Mouse (Mus musculus) left cerebral cortex, adult 8-10 months (tissue): ENCODE results near the gene Cotl1. TPM values are rescaled to one million over a fixed set of nuclear protein-coding genes. Genes with fewer than 3 reads are reported as not detected.
"Not testable (repeated sequence)": the region's sequence is repeated elsewhere in the genome, so short reads cannot be mapped to it uniquely, and the experiment has no call there.

Source experiments
- DNase-seq, 2 experiments: peaks; one replicate each; pipeline ENCODE4 v3.0.0; 2022; ENCODE audit warnings: low spot score in 2 of 2
- total RNA-seq, 4 experiments: library from RNA; stranded (reverse); gene quantifications; 2 replicates each; pipeline ENCODE4 v1.2.4; 2022

Cotl1 gene
- 100 to 1,000 TPM in 1 of 4 experiments, 10 to 100 TPM in 3; 52.1 to 105 (median 68.9) TPM for total RNA-seq

GRCm38 (mm10) chr8:119840275-119840808, at the start of gene Cotl1:
Gene Cotl1 (minus strand): TSS chr8:119840544.
- peak; percentile 89 to 95 for DNase-seq

DNA sequence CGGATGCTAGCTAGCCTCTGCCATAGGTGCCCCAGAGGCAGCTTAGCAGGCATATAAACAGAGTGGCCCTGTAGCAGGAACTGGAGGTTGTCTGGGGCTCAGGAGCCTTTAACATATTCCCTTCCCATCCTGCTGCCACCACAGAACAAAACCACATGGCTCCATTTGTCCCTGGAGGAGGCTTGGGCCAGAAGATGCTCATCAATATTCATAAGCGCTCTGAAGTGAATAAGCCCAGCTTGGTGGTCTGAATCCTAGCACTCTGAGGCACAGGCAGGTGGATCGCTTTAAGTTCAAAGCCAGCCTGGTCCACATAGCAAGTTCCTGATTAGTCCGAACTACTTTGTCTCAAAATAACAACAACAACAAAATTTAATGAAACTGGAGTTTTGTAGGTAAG, 47.7 kb upstream of the Cotl1 start:
- no peak for DNase-seq

GRCm38 (mm10) chr8:119887130-119887529, 46.8 kb upstream of the Cotl1 start:
- peak in 1 of 2 experiments; percentile 12 for DNase-seq

GRCm38 (mm10) chr8:119885612-119886011, 45.3 kb upstream of the Cotl1 start:
- DNase-seq = no peak

DNA sequence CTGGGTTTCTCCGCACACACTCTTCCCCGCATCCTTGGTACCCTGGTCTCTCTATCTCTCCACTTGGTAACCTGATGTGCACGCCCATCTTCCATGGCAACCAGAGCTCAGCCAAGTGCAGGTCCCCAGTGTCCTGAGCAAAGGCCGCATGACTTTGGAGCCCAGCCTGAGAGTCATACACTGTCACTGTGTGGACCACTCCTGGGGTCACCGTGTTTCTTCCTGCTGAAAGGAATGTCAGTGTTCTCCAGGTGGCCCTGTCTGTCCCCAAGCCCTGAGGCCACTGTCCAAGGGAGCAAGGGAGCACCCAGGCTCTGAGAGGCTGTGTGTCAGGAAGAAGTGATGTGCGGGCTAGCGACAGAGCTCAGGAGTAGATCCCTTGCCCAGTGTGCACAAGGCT, 42.9 kb upstream of the Cotl1 start:
- DNase-seq = no peak

GRCm38 (mm10) chr8:119881917-119882316, 41.6 kb upstream of the Cotl1 start:
- no peak for DNase-seq

DNA sequence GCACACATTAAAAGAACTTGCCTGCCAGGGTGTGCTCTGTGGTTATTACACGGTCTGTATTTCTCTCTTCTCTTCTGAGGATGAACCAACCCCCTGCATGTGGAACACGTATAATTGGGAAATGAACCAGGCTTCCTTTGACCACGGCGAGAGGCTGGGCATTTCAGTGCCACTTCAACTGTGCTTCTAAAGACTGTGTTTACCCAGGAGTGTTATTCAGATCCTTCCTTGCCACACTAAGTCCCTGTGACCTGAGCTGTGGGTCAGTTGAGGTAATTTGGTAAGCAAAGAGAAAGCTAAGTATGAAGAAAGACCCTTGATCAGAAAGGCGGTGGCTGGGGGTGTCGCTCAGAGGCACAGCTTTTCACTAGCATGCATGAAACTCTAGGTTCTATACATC, 41.0 kb upstream of the Cotl1 start:
- DNase-seq = no peak

DNA sequence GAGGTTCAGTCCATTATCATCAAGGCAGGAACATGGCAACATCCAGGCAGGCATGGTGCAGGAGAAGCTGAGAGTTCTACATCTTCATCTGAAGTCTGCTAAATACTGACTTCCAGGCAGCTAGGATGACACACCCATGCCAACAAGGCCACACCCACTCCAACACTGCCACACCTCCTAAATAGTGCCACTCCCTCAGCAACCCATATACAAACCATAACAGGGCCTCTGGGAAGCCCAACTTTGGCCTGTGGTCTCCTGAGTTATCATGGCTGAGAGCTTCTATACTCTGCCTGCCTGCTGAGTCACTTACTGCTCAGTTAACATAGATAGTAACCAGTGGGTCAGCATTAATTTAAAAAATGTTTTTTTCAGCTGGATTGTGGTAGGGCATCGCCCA, 32.8 kb upstream of the Cotl1 start:
- no peak for DNase-seq

GRCm38 (mm10) chr8:119869616-119870015, 29.3 kb upstream of the Cotl1 start:
- DNase-seq = no peak

GRCm38 (mm10) chr8:119862749-119863148, 22.4 kb upstream of the Cotl1 start:
- DNase-seq = no peak

DNA sequence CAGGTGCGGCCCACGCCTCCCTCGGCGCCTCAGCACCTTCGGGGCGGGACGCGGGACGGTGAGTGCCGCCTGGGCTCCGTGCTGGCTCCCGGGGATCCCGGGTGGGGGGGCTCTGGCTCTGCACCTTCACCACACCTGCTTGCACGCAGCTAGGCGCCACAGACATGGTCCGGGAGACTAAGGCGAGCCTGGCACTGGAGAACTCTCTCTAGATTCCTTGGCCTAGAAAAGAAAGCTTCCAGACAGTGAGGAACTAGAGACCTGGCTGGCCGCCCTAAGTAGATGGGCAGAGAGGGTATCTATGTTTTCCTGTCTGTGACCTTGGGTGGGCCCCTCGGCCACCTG, 22.0 kb upstream of the Cotl1 start:
- no peak for DNase-seq

DNA sequence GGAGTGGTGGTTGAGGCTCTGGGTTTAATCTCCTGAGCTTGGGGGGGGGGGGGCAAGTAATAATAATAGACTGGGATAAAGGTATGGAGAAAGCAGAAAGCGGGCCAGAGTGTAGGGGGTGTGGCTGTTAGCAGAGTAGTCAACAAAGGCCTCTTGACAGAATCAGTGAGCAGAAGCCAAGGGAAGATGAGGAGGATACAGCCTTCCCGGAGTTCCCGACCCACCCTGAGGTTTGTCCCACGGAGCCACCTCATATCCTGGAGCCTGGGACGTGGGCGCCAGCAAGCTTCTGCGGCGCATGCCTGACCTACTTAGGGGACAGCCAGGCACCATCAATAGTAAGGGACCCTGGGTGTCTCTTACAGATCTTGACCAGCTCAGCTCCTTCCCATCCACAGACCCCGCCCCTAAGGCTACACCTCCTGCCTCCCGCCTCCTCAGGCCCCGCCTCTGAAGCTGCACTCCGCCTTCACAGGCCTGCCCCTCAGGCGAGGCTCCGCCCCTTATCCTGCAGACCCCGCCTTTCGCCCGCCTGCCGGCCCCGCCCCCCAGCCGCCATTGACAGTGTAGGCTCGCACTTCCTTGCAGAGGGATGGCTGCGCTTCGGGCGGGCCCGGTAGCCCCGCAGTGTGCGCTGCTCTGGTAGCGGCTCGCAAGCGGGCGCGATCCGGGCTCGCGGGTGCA, 21.5 kb upstream of the Cotl1 start, which contains the start of gene Klhl36:
Gene Klhl36 (plus strand): TSS at position 561 of the 684 bp plus-strand sequence.
- DNase-seq = peak; percentile 91 to 93

GRCm38 (mm10) chr8:119857767-119858166, 17.4 kb upstream of the Cotl1 start:
- no peak for DNase-seq

GRCm38 (mm10) chr8:119855656-119856055, 15.3 kb upstream of the Cotl1 start:
- no peak for DNase-seq

DNA sequence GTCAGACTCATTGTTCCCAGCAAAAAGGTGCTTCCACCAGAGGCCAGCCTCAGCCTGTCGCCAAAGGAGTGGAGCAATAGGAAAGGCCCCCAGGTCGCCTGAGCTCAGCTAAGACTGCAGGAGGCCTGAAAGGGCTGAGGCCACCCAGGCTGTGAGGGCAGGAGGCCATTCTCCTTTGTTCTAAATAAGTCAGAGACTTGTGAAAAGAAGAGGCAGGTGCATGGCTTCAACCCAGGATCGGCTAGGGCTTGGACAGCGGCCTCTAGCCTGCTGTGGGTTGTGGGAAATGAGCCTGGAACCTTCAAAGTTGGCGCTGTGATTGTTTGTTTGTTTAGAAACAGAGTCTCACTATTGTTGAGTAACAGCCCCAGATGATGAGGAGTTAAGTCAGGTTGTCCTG, 13.7 kb upstream of the Cotl1 start:
- no peak for DNase-seq

DNA sequence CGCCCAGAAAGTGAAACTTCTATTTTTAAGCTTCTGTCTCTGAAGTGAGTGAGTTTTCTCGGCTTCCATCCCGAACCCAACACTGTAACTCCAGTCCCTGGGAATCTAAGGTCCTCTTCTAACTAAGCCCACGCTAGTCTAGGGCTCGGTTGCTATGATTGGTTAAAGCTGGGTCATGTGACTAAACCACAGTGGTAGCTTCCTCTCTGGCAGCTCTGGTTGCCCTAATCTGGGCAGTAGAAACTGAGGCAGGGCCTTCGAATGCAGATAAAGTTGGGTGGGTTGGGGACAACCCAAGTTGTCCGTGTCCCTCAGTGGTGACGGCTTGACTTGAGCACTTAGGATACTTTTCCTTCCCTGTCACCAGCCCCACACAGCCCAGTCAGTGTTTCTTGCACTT, 13.2 kb upstream of the Cotl1 start:
- no peak for DNase-seq

DNA sequence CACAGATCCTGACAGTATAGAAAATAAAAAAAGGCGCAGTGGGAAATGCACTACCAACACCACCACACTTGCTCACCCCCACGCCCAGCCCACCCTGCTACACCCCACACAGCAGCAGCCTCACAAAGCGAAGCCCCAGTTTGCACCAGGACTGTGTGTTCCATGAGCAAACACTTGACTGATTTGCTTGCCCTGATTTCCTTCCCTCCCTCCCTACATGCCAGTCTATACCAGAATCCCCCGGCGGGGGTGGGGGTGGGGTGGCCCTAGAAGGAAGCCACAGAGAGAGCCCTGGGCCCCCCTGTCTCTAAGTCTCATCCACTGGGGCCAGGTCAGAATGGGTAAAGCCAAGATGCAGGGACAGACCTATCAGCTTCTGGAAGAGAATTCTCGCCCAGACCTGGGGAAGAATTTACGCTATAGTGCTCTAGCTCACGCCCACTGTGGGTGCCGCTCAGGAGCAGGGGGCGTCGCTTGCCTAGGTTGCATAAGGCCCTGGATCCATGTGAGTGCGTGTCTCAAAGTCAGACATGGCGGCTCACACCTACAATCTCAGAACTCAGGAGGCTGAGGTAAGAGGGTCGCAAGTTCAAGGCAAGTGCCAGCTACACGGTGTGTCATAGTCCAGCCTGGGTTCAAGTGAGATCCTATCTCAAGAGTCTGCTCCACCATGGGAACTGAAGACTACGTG, 7.0 kb upstream of the Cotl1 start:
- DNase-seq = no peak

GRCm38 (mm10) chr8:119845741-119846140, 5.4 kb upstream of the Cotl1 start:
- DNase-seq = not testable (repeated sequence)

- DNase-seq = no peak
Measured at GRCm38 (mm10) chr8:119844577-119844976, 4.2 kb upstream of the Cotl1 start.

GRCm38 (mm10) chr8:119843444-119843843, 3.1 kb upstream of the Cotl1 start:
- no peak for DNase-seq

GRCm38 (mm10) chr8:119840905-119841411, 614 bp upstream of the Cotl1 start:
- DNase-seq = no peak

DNA sequence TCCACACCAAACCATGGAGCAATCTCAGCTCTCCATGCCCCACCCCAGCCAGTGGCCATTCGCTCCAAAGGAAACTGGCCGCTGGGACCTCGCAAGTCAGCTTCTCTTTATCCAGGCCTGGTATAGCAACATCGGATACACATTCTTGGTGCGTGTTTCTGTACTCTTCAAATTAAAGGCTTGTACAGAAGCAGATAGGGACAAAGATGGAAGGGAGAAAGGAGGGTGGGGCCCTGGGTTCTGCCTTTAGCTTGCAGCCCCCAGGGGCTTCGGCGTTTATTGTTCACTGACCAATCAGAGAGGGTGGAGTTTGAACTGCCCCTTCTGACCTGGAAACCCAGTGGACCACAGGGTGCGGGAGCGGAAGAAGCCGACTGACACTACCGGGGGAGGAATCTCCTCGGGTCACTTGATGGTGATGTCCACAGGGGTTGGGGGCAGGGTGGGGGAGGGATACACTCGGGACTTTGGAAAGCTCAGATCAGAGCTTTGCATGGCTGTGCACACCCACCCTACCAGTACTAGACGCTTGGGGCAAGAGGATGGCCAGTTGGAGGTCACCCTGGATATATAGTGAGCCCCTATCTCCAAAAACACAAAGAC, 824 bp downstream of the Cotl1 start:
- DNase-seq = no peak
